Mouse (Mus musculus) spleen, adult 2 months (tissue): ENCODE measurements around the gene Cenpk.

Source experiments
- CTCF ChIP-seq: fragments of 200-500 bp; IDR thresholded peaks from 2 replicates; pipeline ENCODE4 v1.5.1; 2011; ENCODE audit warnings: mild to moderate bottlenecking, inconsistent platforms; ENCODE audit not compliant: insufficient read depth, insufficient read length, insufficient replicate concordance; ENCODE audit errors: extremely low read depth
- POLR2A ChIP-seq: fragments of 200-500 bp; IDR thresholded peaks from 2 replicates; pipeline ENCODE4 v1.6.1; 2011; ENCODE audit warnings: low read depth, low read length, inconsistent platforms

- TF ChIP-seq CTCF (no peak), POLR2A (no peak)
These were observed 67.1 kb downstream of the Cenpk start for GRCm38 (mm10) chr13:104295472-104295871.
